Mouse (Mus musculus): Measurements from ENCODE around the gene Mtfp1.
"Not testable (repeated sequence)": the region's sequence is repeated elsewhere in the genome, so short reads cannot be mapped to it uniquely, and the experiment has no call there.

The Mtfp1 gene

GRCm38 (mm10) chr11:4115407-4115806 is 20.2 kb upstream of the Mtfp1 start:
- DNase-seq (ENCODE audit: low read depth, low spot score), result no peak

GRCm38 (mm10) chr11:4114541-4114940 is 19.3 kb upstream of the Mtfp1 start:
- DNase-seq (ENCODE audit: low read depth, low spot score), result not testable (repeated sequence)

- DNase-seq (ENCODE audit: low read depth, low spot score), result no peak
Measured at GRCm38 (mm10) chr11:4113970-4114369, 18.7 kb upstream of the Mtfp1 start.

- DNase-seq (ENCODE audit: low read depth, low spot score), result no peak
Measured at GRCm38 (mm10) chr11:4113496-4113895, 18.3 kb upstream of the Mtfp1 start.

GRCm38 (mm10) chr11:4112861-4113260 is 17.6 kb upstream of the Mtfp1 start:
- no peak for DNase-seq (ENCODE audit: low read depth, low spot score)

- no peak for DNase-seq (ENCODE audit: low read depth, low spot score)
Measured at GRCm38 (mm10) chr11:4112033-4112432, 16.8 kb upstream of the Mtfp1 start.

- DNase-seq (ENCODE audit: low read depth, low spot score), result no peak
Measured at GRCm38 (mm10) chr11:4108691-4109090, 13.4 kb upstream of the Mtfp1 start.

GRCm38 (mm10) chr11:4107901-4108300 is 12.7 kb upstream of the Mtfp1 start:
- DNase-seq (ENCODE audit: low read depth, low spot score), result not testable (repeated sequence)

GRCm38 (mm10) chr11:4105444-4105843 is 10.2 kb upstream of the Mtfp1 start:
- no peak for DNase-seq (ENCODE audit: low read depth, low spot score)

GRCm38 (mm10) chr11:4104989-4105388 is 9.7 kb upstream of the Mtfp1 start:
- no peak for DNase-seq (ENCODE audit: low read depth, low spot score)

GRCm38 (mm10) chr11:4103522-4103921 is 8.3 kb upstream of the Mtfp1 start:
- no peak for DNase-seq (ENCODE audit: low read depth, low spot score)

GRCm38 (mm10) chr11:4101851-4102250 is 6.6 kb upstream of the Mtfp1 start:
- DNase-seq (ENCODE audit: low read depth, low spot score), result no peak

- no peak for DNase-seq (ENCODE audit: low read depth, low spot score)
Measured at GRCm38 (mm10) chr11:4099447-4099846, 4.2 kb upstream of the Mtfp1 start.

- no peak for DNase-seq (ENCODE audit: low read depth, low spot score)
Measured at GRCm38 (mm10) chr11:4098816-4099215, 3.6 kb upstream of the Mtfp1 start.

GRCm38 (mm10) chr11:4098120-4098519 is 2.9 kb upstream of the Mtfp1 start:
- no peak for DNase-seq (ENCODE audit: low read depth, low spot score)

GRCm38 (mm10) chr11:4097091-4097621 is 1.9 kb upstream of the Mtfp1 start:
- no peak for DNase-seq (ENCODE audit: low read depth, low spot score)

- DNase-seq (ENCODE audit: low read depth, low spot score), result peak; percentile 100
Measured at GRCm38 (mm10) chr11:4096054-4096984, 1.1 kb upstream of the Mtfp1 start.

GRCm38 (mm10) chr11:4094378-4095170 is 671 bp downstream of the Mtfp1 start:
- DNase-seq (ENCODE audit: low read depth, low spot score), result peak; percentile 87

GRCm38 (mm10) chr11:4093459-4094377 is 1.5 kb downstream of the Mtfp1 start:
- peak; percentile 34 for DNase-seq (ENCODE audit: low read depth, low spot score)

- DNase-seq (ENCODE audit: low read depth, low spot score), result no peak
Measured at GRCm38 (mm10) chr11:4087267-4087666, 8.0 kb downstream of the Mtfp1 start.

GRCm38 (mm10) chr11:4086246-4086645 is 9.0 kb downstream of the Mtfp1 start:
- no peak for DNase-seq (ENCODE audit: low read depth, low spot score)
